Mouse (Mus musculus) liver, embryonic 14.5 days (tissue): ENCODE measurements at regions not wholly inside any gene's neighbourhood (a gene's known extent, or its start where the extent isn't known, plus 50 kb on each side); places are given as distances from the start of the nearest gene placed in this dataset.

Experiments used
- ATAC-seq: fragments of 200-750 bp; cut with Nextera tagmentation; 2 replicates; pipeline ENCODE4 v1.8.0; 2017; ENCODE audit warnings: moderate number of reproducible peaks, mild to moderate bottlenecking, moderate library complexity; ENCODE audit not compliant: insufficient read depth
- DNase-seq, 3 experiments: peaks; one replicate each; pipeline ENCODE4 v3.0.0-alpha.2; 2012 to 2013; ENCODE audit warnings: low read depth in 3 of 3, low spot score in 3 of 3
- H3K27ac ChIP-seq: fragments of 300-500 bp; sonication (generic); 2 replicates; pipeline ENCODE4 v1.5.1; 2014; ENCODE audit warnings: moderate library complexity, mild to moderate bottlenecking, control low read depth, inconsistent platforms
- H3K27me3 ChIP-seq: fragments of 300-500 bp; sonication (generic); 2 replicates; pipeline ENCODE4 v1.6.1; 2014; ENCODE audit warnings: mild to moderate bottlenecking, low read length, moderate library complexity; ENCODE audit not compliant: control insufficient read depth, insufficient read depth
- H3K36me3 ChIP-seq: fragments of 300-500 bp; sonication (generic); replicated peaks from 2 replicates; pipeline ENCODE4 v1.6.1; 2014; ENCODE audit warnings: low read depth; ENCODE audit not compliant: control insufficient read depth, insufficient read depth
- H3K4me1 ChIP-seq, 2 experiments: fragments of 200-500 bp in 1 of 2; fragments of 300-500 bp in 1 of 2; sonication (generic) in 1 of 2; replicated peaks; 2 replicates each; pipeline ENCODE4 v1.6.1; 2012 to 2014; ENCODE audit warnings: antibody characterized with exemption in 1 of 2, inconsistent platforms in 1 of 2, low read length in 1 of 2; ENCODE audit not compliant: control insufficient read depth in 2 of 2, insufficient read depth in 2 of 2
- H3K4me2 ChIP-seq: fragments of 300-500 bp; sonication (generic); 2 replicates; pipeline ENCODE4 v1.6.1; 2014; ENCODE audit warnings: low read depth, mild to moderate bottlenecking, control low read depth, moderate library complexity
- H3K4me3 ChIP-seq, 2 experiments: fragments of 200-500 bp in 1 of 2; fragments of 300-500 bp in 1 of 2; sonication (generic) in 1 of 2; 2 replicates each; pipeline ENCODE4 v1.5.1; 2012 to 2014; ENCODE audit warnings: low read depth in 2 of 2, low read length in 2 of 2, mild to moderate bottlenecking in 2 of 2, control low read depth in 1 of 2, inconsistent platforms in 1 of 2, moderate library complexity in 1 of 2; ENCODE audit not compliant: insufficient read depth in 1 of 2
- H3K9ac ChIP-seq: fragments of 300-500 bp; sonication (generic); replicated peaks from 2 replicates; pipeline ENCODE4 v1.6.1; 2014; ENCODE audit warnings: mild to moderate bottlenecking, control low read depth, moderate library complexity
- H3K9me3 ChIP-seq: fragments of 300-500 bp; sonication (generic); 2 replicates; pipeline ENCODE4 v1.6.1; 2016; ENCODE audit warnings: low read length, mixed read lengths; ENCODE audit not compliant: control insufficient read depth
- CTCF ChIP-seq: IDR thresholded peaks from 2 replicates; pipeline ENCODE4 v1.5.1; 2016; ENCODE audit warnings: antibody characterized with exemption, low read depth, control low read depth
- EP300 ChIP-seq: IDR thresholded peaks from 2 replicates; pipeline ENCODE4 v1.6.1; 2016; ENCODE audit warnings: antibody characterized with exemption, low read depth
- WGBS: fragments of 180-500 bp; shearing (Covaris S2); extraction: QIAGEN DNeasy Blood & Tissue Kit; methylation state at CpG from one replicate; pipeline ENCODE4 v1.1.7; 2014; ENCODE audit not compliant: insufficient replicate concordance; 5-methylcytosine and 5-hydroxymethylcytosine counted together

DNA sequence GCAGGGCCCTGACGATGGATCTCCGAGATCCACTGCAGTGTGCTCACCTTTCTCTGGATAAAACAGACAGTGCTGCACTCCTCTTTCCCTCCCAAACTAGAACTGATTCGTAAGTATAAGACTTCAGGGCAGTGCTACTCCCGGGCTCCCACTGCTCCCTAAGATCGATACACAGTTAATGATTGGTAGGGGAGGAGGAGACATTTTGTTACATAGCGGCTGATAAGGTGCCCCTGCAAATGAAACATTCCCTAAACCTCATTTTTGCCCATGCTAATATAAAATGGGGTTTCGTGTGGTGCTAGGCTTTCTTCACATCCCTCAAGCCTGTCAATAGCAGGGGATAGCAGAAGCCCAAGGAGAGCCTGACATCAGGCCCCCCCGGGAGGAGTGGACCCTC, 298.8 kb upstream of the Jarid2 start:
- Histone ChIP-seq H3K9ac (no peak overlapping the region), H3K27me3 (no peaks in the 10 kb centered on the region), H3K9me3 (no peaks in the 10 kb centered on the region), H3K4me3 (no peak overlapping the region), H3K4me2 (no peak overlapping the region; the same call in 1 of the 2 replicates), H3K36me3 (no peaks in the 10 kb centered on the region), H3K4me1 (no peaks in the 10 kb centered on the region; a peak in 1 of 4 replicates), H3K27ac (no peak overlapping the region)
- TF ChIP-seq EP300: no peak
- WGBS: 74% methylated on average over 8 of the region's 8 CpGs
- DNase-seq: no peak
- ATAC-seq: no peak

DNA sequence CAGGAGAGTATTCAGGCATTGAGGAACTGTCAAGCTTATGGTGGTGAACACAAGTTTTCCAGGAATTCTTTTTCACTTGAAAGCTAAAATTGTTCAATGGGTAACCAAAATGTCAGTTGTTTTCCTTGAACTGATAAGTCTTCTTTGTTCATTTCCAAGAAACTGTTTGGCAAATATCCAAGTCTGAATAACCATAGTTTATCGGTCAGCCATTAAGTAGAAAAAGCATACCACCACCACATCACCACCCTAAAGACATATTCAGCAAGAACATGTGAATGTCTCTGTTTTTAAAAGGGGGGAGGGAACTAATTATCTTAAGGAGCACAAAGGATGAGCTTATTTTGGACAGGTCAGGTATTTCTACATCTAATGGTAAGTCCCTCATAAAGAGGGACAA, 291.6 kb upstream of the Jarid2 start:
- no peak overlapping the region for H3K4me2 ChIP-seq
- H3K27ac ChIP-seq: no peak overlapping the region
- no peaks in the 10 kb centered on the region for H3K27me3 ChIP-seq
- TF ChIP-seq EP300: no peak
- H3K9ac ChIP-seq: no peak overlapping the region
- no peaks in the 10 kb centered on the region for H3K36me3 ChIP-seq
- no peaks in the 10 kb centered on the region for H3K4me1 ChIP-seq
- H3K9me3 ChIP-seq: no peaks in the 10 kb centered on the region
- ATAC-seq: no peak
- 50% methylated on average over 1 of the region's 1 CpGs for WGBS
- no peak for DNase-seq
- no peak overlapping the region for H3K4me3 ChIP-seq

- no peak for DNase-seq
- ATAC-seq: no peak
- Histone ChIP-seq H3K4me2 (no peak overlapping the region), H3K4me1 (no peaks in the 10 kb centered on the region), H3K9ac (no peak overlapping the region), H3K4me3 (no peak overlapping the region), H3K27me3 (no peaks in the 10 kb centered on the region), H3K36me3 (no peaks in the 10 kb centered on the region), H3K9me3 (no peaks in the 10 kb centered on the region), H3K27ac (no peak overlapping the region)
- TF ChIP-seq EP300: no peak
- no peak for TF ChIP-seq CTCF
- WGBS: 55% methylated on average over 3 of the region's 3 CpGs
These were observed 288.2 kb upstream of the Jarid2 start for GRCm38 (mm10) chr13:44441061-44441460.

- DNase-seq (no peak), ATAC-seq (no peak)
- 43% methylated on average over 1 of the region's 1 CpGs for WGBS
- no peaks in the 10 kb centered on the region for H3K27me3 ChIP-seq
- H3K4me1 ChIP-seq: 0 out of 4 replicates have a peak, but pooled peaks cover 0 to under 1% of the 10 kb centered on the region in 2 experiments
- no peak overlapping the region for H3K4me2 ChIP-seq
- no peaks in the 10 kb centered on the region for H3K9me3 ChIP-seq
- no peak overlapping the region for H3K9ac ChIP-seq
- no peak overlapping the region for H3K27ac ChIP-seq
- no peaks in the 10 kb centered on the region for H3K36me3 ChIP-seq
- no peak overlapping the region for H3K4me3 ChIP-seq
- no peak for TF ChIP-seq CTCF
- TF ChIP-seq EP300: no peak
These were observed 280.0 kb upstream of the Jarid2 start for GRCm38 (mm10) chr13:44449216-44449830.

GRCm38 (mm10) chr13:44451224-44451623, 278.1 kb upstream of the Jarid2 start:
- Histone ChIP-seq H3K4me1 (peaks cover 0 to 8% of the 10 kb centered on the region in 2 experiments; a peak in 1 of 4 replicates), H3K27me3 (no peaks in the 10 kb centered on the region), H3K9me3 (no peaks in the 10 kb centered on the region), H3K27ac (no peak overlapping the region), H3K36me3 (no peaks in the 10 kb centered on the region), H3K4me2 (no peak overlapping the region), H3K4me3 (no peak overlapping the region), H3K9ac (no peak overlapping the region)
- DNase-seq: no peak
- WGBS: 67% methylated on average over 5 of the region's 5 CpGs
- ATAC-seq: no peak
- TF ChIP-seq EP300 (no peak), CTCF (no peak)
